Mouse (Mus musculus): ENCODE results near the gene Zfp809. TPM values are rescaled to one million over a fixed set of nuclear protein-coding genes. Genes with fewer than 3 reads are reported as not detected.
"Not testable (repeated sequence)": the region's sequence is repeated elsewhere in the genome, so short reads cannot be mapped to it uniquely, and the experiment has no call there.

Gene Zfp809
- polyA plus RNA-seq, 1 experiment from 2014 or later, result 7.4 TPM

GRCm38 (mm10) chr9:22224536-22225503 is 694 bp upstream of the Zfp809 start:
- H3K27me3 ChIP-seq (ENCODE audit: control insufficient read depth, insufficient read depth, low read depth, low read length), result no peaks in the 10 kb centered on the region
- H3K27ac ChIP-seq (ENCODE audit: low read length), result peak overlapping the region; percentile 97
- no peaks in the 10 kb centered on the region for H3K9me3 ChIP-seq (replicated peaks; ENCODE audit: control insufficient read depth, low read length)
- peak overlapping the region; percentile 87 for H3K4me2 ChIP-seq (ENCODE audit: low read depth, low read length)
- no peaks in the 10 kb centered on the region for H3K36me3 ChIP-seq (ENCODE audit: control insufficient read depth, insufficient read depth)
- WGBS (ENCODE audit: insufficient replicate concordance), result 16% methylated on average over 17 of the region's 17 CpGs
- H3K4me3 ChIP-seq (ENCODE audit: low read depth, low read length), result peak overlapping the region; percentile 91
- H3K9ac ChIP-seq (ENCODE audit: low read depth, low read length), result peak overlapping the region; percentile 93
- H3K4me1 ChIP-seq (ENCODE audit: control insufficient read depth, low read depth, low read length), result peaks cover 8% of the 10 kb centered on the region
- peak; percentile 37 for ATAC-seq (ENCODE audit: low read depth)

GRCm38 (mm10) chr9:22226389-22226673 is 817 bp downstream of the Zfp809 start:
- H3K27me3 ChIP-seq (ENCODE audit: control insufficient read depth, insufficient read depth, low read depth, low read length); ATAC-seq (ENCODE audit: low read depth); H3K9me3 ChIP-seq (replicated peaks; ENCODE audit: control insufficient read depth, low read length); H3K36me3 ChIP-seq (ENCODE audit: control insufficient read depth, insufficient read depth); H3K4me1 ChIP-seq (ENCODE audit: control insufficient read depth, low read depth, low read length); H3K27ac ChIP-seq (ENCODE audit: low read length): not testable (repeated sequence)
- WGBS (ENCODE audit: insufficient replicate concordance), result 44% methylated on average over 7 of the region's 7 CpGs
- Histone ChIP-seq H3K9ac (ENCODE audit: low read depth, low read length) (peak overlapping the region; percentile 93), H3K4me2 (ENCODE audit: low read depth, low read length) (peak overlapping the region; percentile 87), H3K4me3 (ENCODE audit: low read depth, low read length) (peak overlapping the region; percentile 91)

GRCm38 (mm10) chr9:22226846-22227245 is 1.3 kb downstream of the Zfp809 start:
- Histone ChIP-seq H3K9ac (ENCODE audit: low read depth, low read length) (no peak overlapping the region), H3K4me2 (ENCODE audit: low read depth, low read length) (peak overlapping the region; percentile 87; the same call in 1 of the 2 replicates)
- no peak for ATAC-seq (ENCODE audit: low read depth)

GRCm38 (mm10) chr9:22229386-22230026 is 4.0 kb downstream of the Zfp809 start:
- no peak for ATAC-seq (ENCODE audit: low read depth)

More at GRCm38 (mm10) chr9:22226846-22227245, 1.3 kb downstream of the Zfp809 start:
- Histone ChIP-seq H3K27ac (ENCODE audit: low read length) (no peak overlapping the region), H3K27me3 (ENCODE audit: control insufficient read depth, insufficient read depth, low read depth, low read length) (no peaks in the 10 kb centered on the region), H3K4me3 (ENCODE audit: low read depth, low read length) (no peak overlapping the region), H3K36me3 (ENCODE audit: control insufficient read depth, insufficient read depth) (no peaks in the 10 kb centered on the region), H3K4me1 (ENCODE audit: control insufficient read depth, low read depth, low read length) (peaks cover 8% of the 10 kb centered on the region), H3K9me3 (replicated peaks; ENCODE audit: control insufficient read depth, low read length) (no peaks in the 10 kb centered on the region)
- WGBS (ENCODE audit: insufficient replicate concordance), result 88% methylated on average over 15 of the region's 15 CpGs

GRCm38 (mm10) chr9:22230061-22230460 is 4.5 kb downstream of the Zfp809 start:
- H3K4me3 ChIP-seq (ENCODE audit: low read depth, low read length), result no peak overlapping the region
- no peak overlapping the region for H3K27ac ChIP-seq (ENCODE audit: low read length)
- H3K9me3 ChIP-seq (replicated peaks; ENCODE audit: control insufficient read depth, low read length), result no peaks in the 10 kb centered on the region
- no peak overlapping the region for H3K4me2 ChIP-seq (ENCODE audit: low read depth, low read length)
- no peak overlapping the region for H3K9ac ChIP-seq (ENCODE audit: low read depth, low read length)
- no peaks in the 10 kb centered on the region for H3K27me3 ChIP-seq (ENCODE audit: control insufficient read depth, insufficient read depth, low read depth, low read length)
- ATAC-seq (ENCODE audit: low read depth), result no peak
- H3K36me3 ChIP-seq (ENCODE audit: control insufficient read depth, insufficient read depth), result peaks cover 3% of the 10 kb centered on the region; the same call in 1 of the 2 replicates
- H3K4me1 ChIP-seq (ENCODE audit: control insufficient read depth, low read depth, low read length), result peaks cover 5% of the 10 kb centered on the region
- 74% methylated on average over 3 of the region's 3 CpGs for WGBS (ENCODE audit: insufficient replicate concordance)

More at GRCm38 (mm10) chr9:22229386-22230026, 4.0 kb downstream of the Zfp809 start:
- WGBS (ENCODE audit: insufficient replicate concordance), result 58% methylated on average over 7 of the region's 7 CpGs
- no peak overlapping the region for H3K9ac ChIP-seq (ENCODE audit: low read depth, low read length)
- no peaks in the 10 kb centered on the region for H3K36me3 ChIP-seq (ENCODE audit: control insufficient read depth, insufficient read depth)
- H3K4me1 ChIP-seq (ENCODE audit: control insufficient read depth, low read depth, low read length), result peaks cover 8% of the 10 kb centered on the region
- H3K4me2 ChIP-seq (ENCODE audit: low read depth, low read length), result no peak overlapping the region
- H3K4me3 ChIP-seq (ENCODE audit: low read depth, low read length), result no peak overlapping the region
- H3K27me3 ChIP-seq (ENCODE audit: control insufficient read depth, insufficient read depth, low read depth, low read length), result no peaks in the 10 kb centered on the region
- H3K9me3 ChIP-seq (replicated peaks; ENCODE audit: control insufficient read depth, low read length), result no peaks in the 10 kb centered on the region
- no peak overlapping the region for H3K27ac ChIP-seq (ENCODE audit: low read length)

GRCm38 (mm10) chr9:22230556-22230955 is 5.0 kb downstream of the Zfp809 start:
- Histone ChIP-seq H3K4me3 (ENCODE audit: low read depth, low read length) (no peak overlapping the region), H3K4me2 (ENCODE audit: low read depth, low read length) (no peak overlapping the region), H3K9me3 (replicated peaks; ENCODE audit: control insufficient read depth, low read length) (no peaks in the 10 kb centered on the region), H3K27ac (ENCODE audit: low read length) (no peak overlapping the region), H3K36me3 (ENCODE audit: control insufficient read depth, insufficient read depth) (peaks cover 3% of the 10 kb centered on the region; the same call in 1 of the 2 replicates), H3K27me3 (ENCODE audit: control insufficient read depth, insufficient read depth, low read depth, low read length) (no peaks in the 10 kb centered on the region), H3K4me1 (ENCODE audit: control insufficient read depth, low read depth, low read length) (peaks cover 5% of the 10 kb centered on the region), H3K9ac (ENCODE audit: low read depth, low read length) (no peak overlapping the region)
- ATAC-seq (ENCODE audit: low read depth), result no peak

GRCm38 (mm10) chr9:22240001-22240400 is 14.5 kb downstream of the Zfp809 start:
- no peaks in the 10 kb centered on the region for H3K4me1 ChIP-seq (ENCODE audit: control insufficient read depth, low read depth, low read length)
- no peak overlapping the region for H3K4me2 ChIP-seq (ENCODE audit: low read depth, low read length)
- 72% methylated on average over 4 of the region's 4 CpGs for WGBS (ENCODE audit: insufficient replicate concordance)
- no peak overlapping the region for H3K27ac ChIP-seq (ENCODE audit: low read length)
- no peaks in the 10 kb centered on the region for H3K27me3 ChIP-seq (ENCODE audit: control insufficient read depth, insufficient read depth, low read depth, low read length)
- no peak overlapping the region for H3K9ac ChIP-seq (ENCODE audit: low read depth, low read length)
- H3K36me3 ChIP-seq (ENCODE audit: control insufficient read depth, insufficient read depth), result peaks cover 52% of the 10 kb centered on the region
- ATAC-seq (ENCODE audit: low read depth), result no peak
- H3K9me3 ChIP-seq (replicated peaks; ENCODE audit: control insufficient read depth, low read length), result no peaks in the 10 kb centered on the region; the same call in 1 of the 2 replicates
- H3K4me3 ChIP-seq (ENCODE audit: low read depth, low read length), result no peak overlapping the region

- 61% methylated on average over 2 of the region's 2 CpGs for WGBS (ENCODE audit: insufficient replicate concordance)
- H3K4me2 ChIP-seq (ENCODE audit: low read depth, low read length), result no peak overlapping the region
- H3K27me3 ChIP-seq (ENCODE audit: control insufficient read depth, insufficient read depth, low read depth, low read length), result no peaks in the 10 kb centered on the region
- no peak overlapping the region for H3K9ac ChIP-seq (ENCODE audit: low read depth, low read length)
- no peak for ATAC-seq (ENCODE audit: low read depth)
- no peaks in the 10 kb centered on the region for H3K4me1 ChIP-seq (ENCODE audit: control insufficient read depth, low read depth, low read length)
- no peak overlapping the region for H3K4me3 ChIP-seq (ENCODE audit: low read depth, low read length)
- H3K27ac ChIP-seq (ENCODE audit: low read length), result no peak overlapping the region
- H3K36me3 ChIP-seq (ENCODE audit: control insufficient read depth, insufficient read depth), result peaks cover 36% of the 10 kb centered on the region
- no peaks in the 10 kb centered on the region; the same call in 1 of the 2 replicates for H3K9me3 ChIP-seq (replicated peaks; ENCODE audit: control insufficient read depth, low read length)
Observed at GRCm38 (mm10) chr9:22244242-22244641, 18.7 kb downstream of the Zfp809 start.

- 33% methylated on average over 4 of the region's 4 CpGs for WGBS (ENCODE audit: insufficient replicate concordance)
- no peak for ATAC-seq (ENCODE audit: low read depth)
- peaks cover 22% of the 10 kb centered on the region for H3K36me3 ChIP-seq (ENCODE audit: control insufficient read depth, insufficient read depth)
Observed at GRCm38 (mm10) chr9:22256579-22256978, 31.1 kb downstream of the Zfp809 start.

More at GRCm38 (mm10) chr9:22256579-22256978, 31.1 kb downstream of the Zfp809 start:
- H3K4me2 ChIP-seq (ENCODE audit: low read depth, low read length), result no peak overlapping the region
- H3K4me3 ChIP-seq (ENCODE audit: low read depth, low read length), result no peak overlapping the region
- no peaks in the 10 kb centered on the region for H3K9me3 ChIP-seq (replicated peaks; ENCODE audit: control insufficient read depth, low read length)
- H3K27ac ChIP-seq (ENCODE audit: low read length), result no peak overlapping the region
- no peaks in the 10 kb centered on the region for H3K27me3 ChIP-seq (ENCODE audit: control insufficient read depth, insufficient read depth, low read depth, low read length)
- H3K4me1 ChIP-seq (ENCODE audit: control insufficient read depth, low read depth, low read length), result no peaks in the 10 kb centered on the region; the same call in 1 of the 2 replicates
- H3K9ac ChIP-seq (ENCODE audit: low read depth, low read length), result no peak overlapping the region
